Mouse (Mus musculus) G1E (cell line): Measurements from ENCODE around the gene Fgfr3. TPM values are rescaled to one million over a fixed set of nuclear protein-coding genes. Genes with fewer than 3 reads are reported as not detected.

Source experiments
- ATAC-seq: 2 replicates; pipeline ENCODE4 v1.8.0; 2016; ENCODE audit warnings: mild to moderate bottlenecking; ENCODE audit not compliant: insufficient number of reproducible peaks, poor library complexity, low FRiP score, severe bottlenecking; ENCODE audit errors: extremely low read depth
- DNase-seq: peaks from one replicate; pipeline ENCODE4 v3.0.0; 2012; ENCODE audit warnings: low spot score
- H3K27me3 ChIP-seq: 2 replicates; pipeline ENCODE4 v1.6.1; 2012; ENCODE audit warnings: mild to moderate bottlenecking, low read length, inconsistent platforms; ENCODE audit not compliant: insufficient read depth
- H3K36me3 ChIP-seq: replicated peaks from 2 replicates; pipeline ENCODE3; 2012; ENCODE audit warnings: mild to moderate bottlenecking, inconsistent platforms
- H3K4me1 ChIP-seq: 2 replicates; pipeline ENCODE4 v1.6.1; 2012; ENCODE audit warnings: low read depth, low read length, inconsistent platforms, mixed read lengths; ENCODE audit not compliant: insufficient read depth
- H3K4me3 ChIP-seq: 2 replicates; pipeline ENCODE4 v1.5.1; 2012; ENCODE audit warnings: low read depth, mild to moderate bottlenecking, inconsistent platforms, low read length, moderate library complexity, mixed read lengths
- H3K9me3 ChIP-seq: replicated peaks from 2 replicates; pipeline ENCODE4 v1.6.1; 2012; ENCODE audit warnings: inconsistent platforms
- CTCF ChIP-seq: IDR thresholded peaks from 2 replicates; pipeline ENCODE4 v1.5.1; 2012; ENCODE audit warnings: low read depth, low read length, inconsistent platforms, mixed read lengths
- GATA1 ChIP-seq: IDR thresholded peaks from 2 replicates; pipeline ENCODE4 v1.6.1; 2012; ENCODE audit warnings: borderline replicate concordance, low read length, inconsistent platforms, mixed read lengths
- GATA2 ChIP-seq: IDR thresholded peaks from 2 replicates; pipeline ENCODE4 v1.6.1; 2012; ENCODE audit warnings: low read depth, low read length, inconsistent platforms, borderline replicate concordance
- POLR2AphosphoS5 ChIP-seq: IDR thresholded peaks from 2 replicates; pipeline ENCODE4 v1.6.1; 2012; ENCODE audit warnings: low read depth, low read length, inconsistent platforms; ENCODE audit not compliant: insufficient replicate concordance
- TAL1 ChIP-seq: conservative IDR thresholded peaks from 2 replicates; pipeline ENCODE4 v1.6.1; 2012; ENCODE audit warnings: low read depth, low read length, inconsistent platforms, mixed read lengths
- polyA plus RNA-seq: library from polyadenylated mRNA; stranded (reverse); fragments of >175 nt; gene quantifications from 2 replicates; pipeline ENCODE4 v1.2.3, GENCODE M21; 2012
- total RNA-seq, 2 experiments: library from RNA; stranded (forward) in 1 of 2; stranded (reverse) in 1 of 2; fragments of 200-1000 nt in 1 of 2; fragments of >200 nt in 1 of 2; fragmentation: Nextera tagmentation in 1 of 2; gene quantifications; 2 replicates each; pipeline ENCODE4 v1.2.3; 2014 to 2017

The Fgfr3 gene
- total and polyA plus RNA-seq, 3 experiments = 0.03 to 0.22 TPM; not detected in 1

GRCm38 (mm10) chr5:33705612-33706349 is 15.7 kb upstream of the Fgfr3 start:
- H3K36me3 ChIP-seq = no peaks in the 10 kb centered on the region
- peaks cover 75% of the 10 kb centered on the region for H3K27me3 ChIP-seq
- no peaks in the 10 kb centered on the region for H3K4me1 ChIP-seq
- H3K4me3 ChIP-seq = no peak overlapping the region
- ATAC-seq (no peak), DNase-seq (no peak)
- TF ChIP-seq GATA1 = no peak
- no peak for TF ChIP-seq GATA2
- no peak for TF ChIP-seq TAL1
- no peak for TF ChIP-seq CTCF
- TF ChIP-seq POLR2AphosphoS5 = no peak
- H3K9me3 ChIP-seq = no peaks in the 10 kb centered on the region

GRCm38 (mm10) chr5:33706350-33706629 is 15.2 kb upstream of the Fgfr3 start:
- H3K4me3 ChIP-seq = no peak overlapping the region
- H3K27me3 ChIP-seq = peaks cover 70% of the 10 kb centered on the region
- DNase-seq (no peak), ATAC-seq (no peak)
- no peak for TF ChIP-seq TAL1
- TF ChIP-seq GATA2 = no peak
- no peak for TF ChIP-seq POLR2AphosphoS5
- no peak for TF ChIP-seq GATA1
- no peaks in the 10 kb centered on the region for H3K4me1 ChIP-seq
- no peaks in the 10 kb centered on the region for H3K36me3 ChIP-seq
- H3K9me3 ChIP-seq = no peaks in the 10 kb centered on the region

- Histone ChIP-seq H3K9me3 (no peaks in the 10 kb centered on the region), H3K36me3 (no peaks in the 10 kb centered on the region), H3K27me3 (peaks cover 61% of the 10 kb centered on the region), H3K4me1 (no peaks in the 10 kb centered on the region), H3K4me3 (no peak overlapping the region)
- ATAC-seq = no peak
- TF ChIP-seq CTCF (no peak), GATA2 (no peak), TAL1 (no peak), POLR2AphosphoS5 (no peak), GATA1 (no peak)
- no peak for DNase-seq
These were observed 14.3 kb upstream of the Fgfr3 start for GRCm38 (mm10) chr5:33707163-33707562.

DNA sequence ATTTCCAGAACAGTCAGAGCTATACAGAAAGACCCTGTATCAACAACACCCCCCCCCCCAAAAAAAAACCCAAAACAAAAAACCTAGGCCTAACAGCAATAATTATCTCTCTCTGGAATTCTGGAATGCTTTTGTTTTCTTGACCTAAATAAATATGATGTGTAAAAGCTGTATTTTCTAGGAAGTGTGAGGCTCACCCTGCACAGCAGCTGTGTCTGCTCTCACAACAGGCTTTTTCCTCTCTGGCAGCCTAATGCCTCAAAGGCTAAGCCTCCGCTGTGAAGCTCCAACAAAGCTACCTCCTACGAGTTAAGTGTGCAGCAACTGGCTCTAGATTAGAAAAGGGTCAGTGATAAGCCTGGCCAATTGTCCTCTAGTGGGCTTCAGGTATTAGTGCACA is 12.4 kb upstream of the Fgfr3 start:
- Histone ChIP-seq H3K36me3 (no peaks in the 10 kb centered on the region), H3K4me3 (no peak overlapping the region), H3K27me3 (peaks cover 63% of the 10 kb centered on the region), H3K9me3 (no peaks in the 10 kb centered on the region), H3K4me1 (no peaks in the 10 kb centered on the region)
- no peak for ATAC-seq
- TF ChIP-seq CTCF = no peak
- TF ChIP-seq TAL1 = no peak
- TF ChIP-seq GATA2 = no peak
- no peak for TF ChIP-seq GATA1
- no peak for TF ChIP-seq POLR2AphosphoS5
- DNase-seq = no peak

- Histone ChIP-seq H3K4me3 (no peak overlapping the region), H3K27me3 (peaks cover 51% of the 10 kb centered on the region), H3K9me3 (no peaks in the 10 kb centered on the region), H3K4me1 (no peaks in the 10 kb centered on the region), H3K36me3 (no peaks in the 10 kb centered on the region)
- ATAC-seq (no peak), DNase-seq (no peak)
- TF ChIP-seq GATA2 (no peak), POLR2AphosphoS5 (no peak), GATA1 (no peak), TAL1 (no peak), CTCF (no peak)
These were observed 8.9 kb upstream of the Fgfr3 start for GRCm38 (mm10) chr5:33712550-33712949.

DNA sequence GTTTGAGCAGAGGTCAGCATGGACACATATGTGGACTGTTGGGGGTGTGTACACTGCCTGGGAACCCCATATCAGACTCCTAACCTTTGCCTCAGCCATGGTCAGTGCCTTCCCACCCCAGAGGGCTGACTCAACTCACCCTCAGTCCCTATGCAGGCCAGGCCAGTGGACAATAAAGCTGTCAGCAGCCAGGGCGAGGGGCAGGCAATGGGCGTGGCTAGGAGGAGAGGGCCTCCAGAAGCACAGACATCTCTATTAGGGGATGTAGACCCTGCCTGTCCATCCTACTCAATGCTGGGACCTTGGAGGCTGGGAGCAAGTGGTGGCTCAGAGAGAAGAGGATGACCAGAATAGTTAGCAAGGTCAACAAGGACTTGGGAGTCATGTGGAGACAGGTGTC is 6.3 kb upstream of the Fgfr3 start:
- peaks cover 47% of the 10 kb centered on the region for H3K27me3 ChIP-seq
- H3K36me3 ChIP-seq = no peaks in the 10 kb centered on the region
- no peaks in the 10 kb centered on the region for H3K4me1 ChIP-seq
- H3K9me3 ChIP-seq = no peaks in the 10 kb centered on the region
- TF ChIP-seq TAL1 (no peak), POLR2AphosphoS5 (no peak), GATA1 (no peak), CTCF (no peak), GATA2 (no peak)
- no peak for ATAC-seq
- H3K4me3 ChIP-seq = no peak overlapping the region
- DNase-seq = no peak
